Mouse (Mus musculus) stomach, embryonic 15.5 days (tissue): ENCODE measurements around the gene Gm20388. TPM values are rescaled to one million over a fixed set of nuclear protein-coding genes. Genes with fewer than 3 reads are reported as not detected.

Experiments
- ATAC-seq: fragments of 200-750 bp; cut with Nextera tagmentation; 2 replicates; pipeline ENCODE4 v1.8.0; 2017; ENCODE audit warnings: low read depth, moderate number of reproducible peaks, moderate TSS enrichment; ENCODE audit not compliant: insufficient read depth, low FRiP score
- H3K27ac ChIP-seq: fragments of 300-500 bp; sonication (generic); 2 replicates; pipeline ENCODE4 v1.5.1; 2015; ENCODE audit warnings: mild to moderate bottlenecking, inconsistent platforms
- H3K27me3 ChIP-seq: fragments of 300-500 bp; sonication (generic); replicated peaks from 2 replicates; pipeline ENCODE4 v1.6.1; 2015; ENCODE audit warnings: inconsistent platforms
- H3K36me3 ChIP-seq: fragments of 300-500 bp; sonication (generic); 2 replicates; pipeline ENCODE4 v1.6.1; 2015; ENCODE audit warnings: inconsistent platforms
- H3K4me1 ChIP-seq: fragments of 300-500 bp; sonication (generic); 2 replicates; pipeline ENCODE4 v1.6.1; 2015; ENCODE audit warnings: inconsistent platforms
- H3K4me2 ChIP-seq: fragments of 300-500 bp; sonication (generic); 2 replicates; pipeline ENCODE4 v1.6.1; 2015; ENCODE audit warnings: mild to moderate bottlenecking, inconsistent platforms
- H3K4me3 ChIP-seq: fragments of 300-500 bp; sonication (generic); replicated peaks from 2 replicates; pipeline ENCODE4 v1.5.1; 2015; ENCODE audit warnings: inconsistent platforms
- H3K9ac ChIP-seq: fragments of 300-500 bp; sonication (generic); 2 replicates; pipeline ENCODE4 v1.6.1; 2015; ENCODE audit warnings: inconsistent platforms
- H3K9me3 ChIP-seq: fragments of 300-500 bp; sonication (generic); 2 replicates; pipeline ENCODE4 v1.6.1; 2016; ENCODE audit warnings: inconsistent platforms
- whole genome bisulfite sequencing: fragments of 180-500 bp; shearing (Covaris S2); methylation state at CpG from one replicate; pipeline ENCODE4 v1.1.7; 2015; 5-methylcytosine and 5-hydroxymethylcytosine counted together
- polyA plus RNA-seq: library from polyadenylated mRNA; unstranded; fragments of >200 nt; fragmentation: Nextera tagmentation; extraction: Ambion mirVana; gene quantifications from 2 replicates; pipeline ENCODE4 v1.2.1, GENCODE M21; 2015

The Gm20388 gene
- polyA plus RNA-seq, 1 experiment from 2014 or later = not detected

DNA sequence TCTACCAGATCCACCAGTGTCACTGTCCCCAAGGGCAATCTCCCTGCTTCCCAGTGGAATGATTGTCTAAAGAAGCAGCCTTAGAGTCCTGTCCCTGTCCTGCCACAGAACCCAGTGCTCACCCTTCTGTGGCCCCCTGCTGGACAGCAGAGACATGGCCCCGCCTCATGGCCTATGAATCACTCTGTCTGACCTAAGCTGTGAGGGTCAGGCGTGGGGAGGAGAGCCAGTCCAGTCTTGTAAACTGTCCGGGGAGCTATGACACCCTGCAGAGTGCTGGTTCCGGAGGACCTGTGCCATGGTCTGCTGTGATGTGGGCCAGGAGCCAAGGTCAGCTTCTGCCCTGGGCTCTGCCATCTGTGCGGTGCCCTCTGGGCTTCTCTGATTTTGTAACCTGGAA lies 2229.1 kb downstream of the Gm20388 start:
- peak; percentile 51; the same call in 1 of the 2 replicates for ATAC-seq
- WGBS = 33% methylated on average over 5 of the region's 5 CpGs
- H3K27me3 ChIP-seq = no peaks in the 10 kb centered on the region

DNA sequence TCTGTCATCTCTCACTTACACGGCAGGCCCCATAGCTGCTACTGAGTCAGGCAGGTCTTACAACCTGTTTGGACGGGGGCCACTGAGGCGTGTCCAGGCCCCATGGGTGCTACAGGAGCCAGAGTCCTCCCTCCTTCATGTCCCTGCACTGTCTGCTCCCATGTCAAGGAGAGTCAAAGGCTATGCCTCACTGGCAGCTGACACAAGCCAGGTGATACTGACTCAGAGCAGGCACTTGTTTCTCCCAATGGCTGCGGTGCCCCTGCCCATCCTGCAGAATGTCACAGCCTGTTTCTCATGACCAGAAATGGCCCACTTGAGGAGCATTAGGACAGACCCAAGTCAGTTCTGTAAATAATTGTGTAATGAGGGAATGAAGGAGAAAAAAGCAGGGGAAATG lies 2229.8 kb downstream of the Gm20388 start:
- H3K36me3 ChIP-seq = no peaks in the 10 kb centered on the region
- no peaks in the 10 kb centered on the region for H3K27me3 ChIP-seq
- H3K27ac ChIP-seq = no peak overlapping the region
- H3K4me3 ChIP-seq = no peak overlapping the region
- no peaks in the 10 kb centered on the region for H3K4me1 ChIP-seq
- H3K9ac ChIP-seq = no peak overlapping the region
- H3K9me3 ChIP-seq = no peaks in the 10 kb centered on the region
- ATAC-seq = no peak
- no peak overlapping the region for H3K4me2 ChIP-seq
- WGBS = 84% methylated on average over 4 of the region's 4 CpGs

More for the DNA sequence above, 2229.1 kb downstream of the Gm20388 start:
- Histone ChIP-seq H3K9me3 (no peaks in the 10 kb centered on the region), H3K9ac (no peak overlapping the region), H3K36me3 (no peaks in the 10 kb centered on the region), H3K27ac (no peak overlapping the region), H3K4me3 (no peak overlapping the region), H3K4me1 (no peaks in the 10 kb centered on the region), H3K4me2 (no peak overlapping the region)

DNA sequence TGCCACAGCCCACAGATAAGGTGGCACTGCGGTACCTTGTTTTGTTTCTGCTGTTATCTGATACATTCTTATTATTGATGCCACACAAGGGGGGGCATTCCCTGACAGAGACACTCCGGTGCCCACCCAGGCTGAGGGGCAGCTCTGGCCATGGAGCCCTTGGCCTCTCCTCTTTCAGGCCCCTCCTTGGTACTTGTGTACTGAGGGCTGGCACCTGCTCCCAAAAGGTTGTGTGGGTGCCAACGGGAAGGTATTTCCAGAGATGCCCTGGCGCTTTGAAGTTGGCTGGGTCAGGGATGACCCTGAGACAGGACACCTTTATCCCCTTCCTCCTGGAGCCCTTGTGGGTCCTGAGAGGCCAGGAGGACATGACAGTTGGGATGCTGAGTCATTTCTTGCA lies 2231.8 kb downstream of the Gm20388 start:
- Histone ChIP-seq H3K4me2 (no peak overlapping the region), H3K4me1 (no peaks in the 10 kb centered on the region), H3K27me3 (no peaks in the 10 kb centered on the region), H3K9ac (no peak overlapping the region), H3K4me3 (no peak overlapping the region), H3K27ac (no peak overlapping the region), H3K36me3 (no peaks in the 10 kb centered on the region), H3K9me3 (no peaks in the 10 kb centered on the region)
- ATAC-seq = no peak
- WGBS = 92% methylated on average over 4 of the region's 4 CpGs

DNA sequence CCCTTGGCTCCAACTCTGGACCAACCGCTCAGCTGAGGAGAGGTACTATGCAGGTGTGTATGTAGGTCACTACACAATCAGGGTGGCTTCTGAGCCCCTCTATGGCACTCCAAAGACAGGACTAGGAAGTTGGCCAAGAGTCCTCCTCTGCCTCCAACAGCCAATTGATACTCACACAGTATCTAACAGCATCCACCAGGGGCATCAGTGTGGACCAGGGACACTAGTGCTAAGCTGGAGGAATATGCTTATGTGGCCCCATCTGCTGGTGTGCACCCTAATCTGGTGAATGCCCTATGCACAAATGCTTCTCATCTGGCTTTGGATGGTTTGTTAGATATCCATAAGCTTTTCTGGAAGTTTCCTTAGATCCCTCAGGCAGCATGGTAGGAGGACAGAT lies 2232.6 kb downstream of the Gm20388 start:
- 92% methylated on average over 1 of the region's 1 CpGs for WGBS
- Histone ChIP-seq H3K4me2 (no peak overlapping the region), H3K9me3 (no peaks in the 10 kb centered on the region), H3K36me3 (no peaks in the 10 kb centered on the region), H3K27me3 (no peaks in the 10 kb centered on the region), H3K4me3 (no peak overlapping the region), H3K4me1 (no peaks in the 10 kb centered on the region), H3K27ac (no peak overlapping the region), H3K9ac (no peak overlapping the region)
- ATAC-seq = no peak

DNA sequence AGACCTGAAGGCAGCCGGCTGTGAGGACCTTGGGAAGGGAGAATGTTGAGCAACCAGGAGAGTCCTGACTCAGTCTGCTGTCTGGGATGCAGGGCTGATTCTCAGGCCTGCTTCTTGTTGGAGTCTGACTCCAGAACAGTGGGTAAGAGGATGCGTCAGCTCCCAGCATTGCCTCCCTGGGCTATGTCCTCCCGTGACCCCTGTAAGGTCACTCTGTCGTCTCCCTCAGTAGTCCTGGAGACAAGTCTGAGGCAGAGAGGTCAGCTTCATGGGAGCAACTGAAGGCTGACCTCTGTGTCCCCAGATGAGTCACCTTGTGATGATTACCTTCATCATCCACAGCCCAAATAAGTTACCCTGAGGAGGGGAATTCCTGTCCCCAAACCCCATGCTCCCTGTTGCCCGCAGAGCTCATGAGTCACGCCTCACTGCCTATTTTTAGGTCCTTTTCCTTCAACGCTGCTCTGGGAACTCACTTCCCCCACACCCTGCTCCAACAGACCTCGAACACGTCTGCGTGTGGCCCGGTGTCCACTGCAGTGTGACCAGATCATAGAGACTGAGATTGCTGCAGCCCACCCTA lies 2234.2 kb downstream of the Gm20388 start:
- no peaks in the 10 kb centered on the region for H3K36me3 ChIP-seq
- no peak overlapping the region for H3K9ac ChIP-seq
- no peaks in the 10 kb centered on the region for H3K4me1 ChIP-seq
- H3K27me3 ChIP-seq = no peaks in the 10 kb centered on the region
- H3K27ac ChIP-seq = no peak overlapping the region
- no peak overlapping the region for H3K4me3 ChIP-seq
- WGBS = 62% methylated on average over 11 of the region's 11 CpGs
- H3K4me2 ChIP-seq = no peak overlapping the region
- no peak for ATAC-seq
- no peaks in the 10 kb centered on the region for H3K9me3 ChIP-seq

DNA sequence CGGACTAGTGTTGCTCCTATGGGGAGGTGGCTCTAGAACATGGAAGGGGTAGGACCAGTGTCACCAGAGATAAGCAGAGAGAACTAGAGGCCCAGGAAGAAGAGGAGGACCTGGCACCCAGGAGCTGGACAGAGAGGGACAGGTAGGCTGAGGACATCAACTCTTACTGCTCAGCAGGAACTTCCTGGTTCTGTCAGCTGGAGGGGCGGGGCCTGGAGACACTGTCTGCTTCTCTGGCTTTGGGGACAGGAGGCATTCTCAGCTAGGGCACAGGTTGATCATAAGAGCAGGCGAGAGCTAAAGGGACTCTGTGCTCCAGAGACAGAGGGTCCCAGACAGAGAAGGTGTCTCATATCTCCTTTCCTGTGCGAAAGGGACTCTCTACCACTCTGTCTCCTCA lies 2238.4 kb downstream of the Gm20388 start:
- WGBS = 79% methylated on average over 4 of the region's 4 CpGs
- Histone ChIP-seq H3K27me3 (no peaks in the 10 kb centered on the region), H3K9ac (no peak overlapping the region), H3K4me1 (no peaks in the 10 kb centered on the region), H3K27ac (no peak overlapping the region), H3K4me2 (no peak overlapping the region), H3K4me3 (no peak overlapping the region), H3K9me3 (no peaks in the 10 kb centered on the region), H3K36me3 (no peaks in the 10 kb centered on the region)
- no peak; the same call in 1 of the 2 replicates for ATAC-seq

DNA sequence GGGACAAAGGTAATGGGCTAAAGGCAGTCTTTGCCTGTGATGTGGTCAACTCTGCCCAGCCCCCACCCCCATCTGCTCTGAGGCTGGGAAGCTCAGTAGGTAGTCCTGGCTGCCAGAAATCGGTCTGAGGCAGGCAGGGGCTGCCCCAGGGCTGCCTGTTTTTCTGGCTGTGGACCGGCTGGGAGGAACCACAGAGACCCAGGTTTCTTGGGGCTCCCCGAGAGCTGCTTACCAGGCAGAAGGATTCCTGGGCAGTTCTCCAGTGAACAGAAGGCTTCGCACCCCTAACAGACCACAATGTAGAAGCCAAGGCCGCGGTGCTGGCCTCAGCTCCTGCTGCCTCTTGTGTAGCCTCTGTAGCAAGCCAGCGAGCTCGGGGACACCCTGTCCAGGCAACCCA lies 2239.0 kb downstream of the Gm20388 start:
- Histone ChIP-seq H3K4me3 (no peak overlapping the region), H3K4me1 (no peaks in the 10 kb centered on the region), H3K9ac (no peak overlapping the region), H3K27ac (no peak overlapping the region), H3K9me3 (no peaks in the 10 kb centered on the region), H3K27me3 (no peaks in the 10 kb centered on the region), H3K4me2 (no peak overlapping the region), H3K36me3 (no peaks in the 10 kb centered on the region)
- 75% methylated on average over 8 of the region's 8 CpGs for WGBS
- ATAC-seq = no peak

DNA sequence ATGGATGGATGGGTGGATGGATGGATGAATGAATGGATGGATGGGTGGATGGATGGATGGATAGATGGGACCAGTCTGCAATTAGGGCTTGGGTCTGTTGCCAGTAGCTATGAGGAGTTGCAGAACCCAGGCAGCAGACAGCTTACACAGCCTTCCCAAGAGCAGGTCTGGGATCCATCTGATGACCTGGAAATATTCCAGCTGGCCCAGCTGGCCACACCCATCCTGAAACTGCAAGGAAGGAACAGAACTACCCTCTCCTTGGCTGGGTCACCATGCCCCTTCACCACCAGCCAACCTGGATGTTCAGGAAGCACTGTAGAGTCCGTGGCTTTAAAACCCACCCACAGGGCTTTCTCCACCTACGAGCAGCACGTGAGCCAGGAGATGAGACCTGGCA lies 2240.9 kb downstream of the Gm20388 start:
- H3K4me3 ChIP-seq = no peak overlapping the region
- no peak for ATAC-seq
- 70% methylated on average over 3 of the region's 3 CpGs for WGBS
- H3K27me3 ChIP-seq = no peaks in the 10 kb centered on the region
- no peak overlapping the region for H3K4me2 ChIP-seq
- no peaks in the 10 kb centered on the region for H3K9me3 ChIP-seq
- 0 out of 2 replicates have a peak, but pooled peaks cover 7% of the 10 kb centered on the region for H3K4me1 ChIP-seq
- H3K9ac ChIP-seq = no peak overlapping the region
- H3K27ac ChIP-seq = no peak overlapping the region
- H3K36me3 ChIP-seq = no peaks in the 10 kb centered on the region

DNA sequence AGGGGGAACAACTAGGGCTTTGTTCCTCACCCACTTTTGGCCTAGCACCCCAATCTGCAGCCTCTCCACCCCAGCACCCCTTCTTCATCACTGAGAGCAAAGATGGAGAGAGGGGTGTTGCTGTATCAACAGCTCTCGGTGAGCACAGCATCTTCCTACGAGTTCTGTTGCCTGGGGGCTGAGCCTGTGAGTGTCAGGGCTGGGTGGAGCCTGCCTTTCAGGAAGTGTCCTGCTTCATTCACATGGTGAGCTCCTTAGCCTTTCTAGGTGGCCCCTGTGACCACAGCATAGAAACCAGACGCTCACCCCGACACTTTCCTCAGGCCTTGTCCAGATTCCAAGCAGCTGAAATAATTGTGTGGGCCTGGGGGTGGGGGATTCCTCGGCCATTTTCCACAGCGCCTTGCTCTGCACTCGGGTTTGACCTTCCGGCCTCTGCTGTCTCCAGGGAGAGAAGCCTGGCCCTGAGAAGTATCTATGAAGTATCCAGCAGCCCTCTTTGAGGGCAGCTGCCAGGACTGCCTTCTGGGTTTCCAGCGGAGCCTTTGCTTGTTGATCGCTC lies 2244.5 kb downstream of the Gm20388 start:
- Histone ChIP-seq H3K9ac (no peak overlapping the region), H3K36me3 (no peaks in the 10 kb centered on the region), H3K4me2 (no peak overlapping the region), H3K9me3 (no peaks in the 10 kb centered on the region), H3K4me1 (0 out of 2 replicates have a peak, but pooled peaks cover 7% of the 10 kb centered on the region), H3K27ac (no peak overlapping the region), H3K4me3 (no peak overlapping the region), H3K27me3 (no peaks in the 10 kb centered on the region)
- 40% methylated on average over 10 of the region's 10 CpGs for WGBS
- no peak for ATAC-seq

DNA sequence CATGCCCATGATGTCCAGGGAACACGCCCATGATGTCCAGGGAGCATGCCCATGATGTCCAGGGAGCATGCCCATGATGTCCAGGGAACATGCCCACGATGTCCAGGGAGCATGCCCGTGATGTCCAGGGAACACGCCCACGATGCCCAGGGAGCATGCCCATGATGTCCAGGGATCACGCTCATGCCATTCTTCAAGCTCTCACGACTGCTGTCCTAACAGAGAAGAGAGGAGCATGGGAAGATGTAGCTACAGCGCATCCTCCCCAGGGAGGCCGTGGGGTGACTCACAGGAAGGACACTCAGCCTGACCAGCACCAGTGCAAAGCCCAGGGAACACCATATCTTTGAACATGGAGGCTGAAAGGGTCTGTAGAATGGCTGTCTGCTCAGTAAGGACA lies 2245.3 kb downstream of the Gm20388 start:
- Histone ChIP-seq H3K9me3 (no peaks in the 10 kb centered on the region), H3K4me2 (no peak overlapping the region), H3K9ac (no peak overlapping the region), H3K4me1 (0 out of 2 replicates have a peak, but pooled peaks cover 7% of the 10 kb centered on the region), H3K36me3 (no peaks in the 10 kb centered on the region), H3K27me3 (no peaks in the 10 kb centered on the region), H3K27ac (no peak overlapping the region), H3K4me3 (no peak overlapping the region)
- 89% methylated on average over 9 of the region's 9 CpGs for WGBS
- no peak for ATAC-seq

DNA sequence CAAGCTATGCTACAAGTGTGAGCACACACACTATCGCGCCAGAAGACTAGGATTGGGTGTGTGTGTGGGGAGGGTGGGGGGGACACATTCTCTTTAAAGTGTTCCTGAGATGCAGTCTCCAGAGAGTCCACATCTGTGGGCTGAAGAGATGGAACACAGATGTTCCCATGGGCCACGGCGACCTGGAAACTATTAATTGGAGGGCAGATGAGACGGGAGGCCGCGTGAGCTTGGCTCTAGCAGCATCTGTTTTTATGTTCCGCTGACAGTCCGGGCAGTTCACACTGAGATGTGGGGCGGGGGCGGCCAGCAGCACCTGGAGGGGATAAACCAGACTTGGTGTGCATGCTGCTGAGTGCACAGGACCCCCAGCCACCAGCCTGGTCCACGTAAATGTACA lies 2247.0 kb downstream of the Gm20388 start:
- no peak overlapping the region for H3K9ac ChIP-seq
- no peak for ATAC-seq
- H3K27me3 ChIP-seq = no peaks in the 10 kb centered on the region
- WGBS = 54% methylated on average over 12 of the region's 12 CpGs
- no peak overlapping the region for H3K4me3 ChIP-seq
- H3K4me2 ChIP-seq = no peak overlapping the region
- H3K27ac ChIP-seq = no peak overlapping the region
- H3K9me3 ChIP-seq = no peaks in the 10 kb centered on the region
- no peaks in the 10 kb centered on the region for H3K36me3 ChIP-seq
- 0 out of 2 replicates have a peak, but pooled peaks cover 7% of the 10 kb centered on the region for H3K4me1 ChIP-seq

DNA sequence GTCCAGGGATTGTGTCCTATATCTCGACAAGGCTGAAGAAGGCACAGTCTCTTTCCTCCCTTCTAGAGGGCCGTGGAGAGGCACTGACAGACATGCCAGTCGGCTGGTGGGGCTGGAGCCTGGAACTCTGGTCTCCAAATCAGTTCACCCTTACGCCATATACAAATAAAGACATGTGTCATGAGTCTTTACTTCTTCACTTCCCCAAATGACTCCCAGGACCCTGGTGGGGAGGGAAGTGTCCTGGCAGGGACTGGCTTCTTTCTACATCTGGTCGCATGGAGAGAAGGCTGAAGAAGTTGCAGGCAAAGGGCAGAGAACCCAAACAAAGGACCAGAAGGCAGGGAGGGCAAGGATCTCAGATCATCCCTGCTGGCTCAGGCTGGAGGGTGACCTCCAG lies 2249.5 kb downstream of the Gm20388 start:
- WGBS = 79% methylated on average over 5 of the region's 5 CpGs
- ATAC-seq = no peak

More for the DNA sequence above, 2249.5 kb downstream of the Gm20388 start:
- Histone ChIP-seq H3K9ac (no peak overlapping the region), H3K27me3 (no peaks in the 10 kb centered on the region), H3K27ac (no peak overlapping the region), H3K4me1 (0 out of 2 replicates have a peak, but pooled peaks cover 5% of the 10 kb centered on the region), H3K36me3 (no peaks in the 10 kb centered on the region), H3K4me2 (no peak overlapping the region), H3K9me3 (no peaks in the 10 kb centered on the region), H3K4me3 (no peak overlapping the region)
